Mouse (Mus musculus) heart, embryonic 10.5 days (tissue): Measurements from ENCODE around the gene Efcab11. TPM values are rescaled to one million over a fixed set of nuclear protein-coding genes. Genes with fewer than 3 reads are reported as not detected.
A peak's percentile ranks its signal among the peaks of the same experiment; 100 is the strongest.

Source experiments
- DNase-seq: peaks from one replicate; pipeline ENCODE4 v3.0.0-alpha.2; 2017; ENCODE audit warnings: low spot score
- H3K27ac ChIP-seq: fragments of 300-500 bp; sonication (generic); 2 replicates; pipeline ENCODE4 v1.5.1; 2016; ENCODE audit warnings: mild to moderate bottlenecking
- H3K27me3 ChIP-seq: fragments of 300-500 bp; sonication (generic); 2 replicates; pipeline ENCODE4 v1.6.1; 2016; ENCODE audit warnings: mild to moderate bottlenecking; ENCODE audit not compliant: poor library complexity, insufficient read depth, severe bottlenecking
- H3K36me3 ChIP-seq: fragments of 300-500 bp; sonication (generic); 2 replicates; pipeline ENCODE4 v1.6.1; 2016; ENCODE audit warnings: mild to moderate bottlenecking, moderate library complexity
- H3K4me1 ChIP-seq: fragments of 300-500 bp; sonication (generic); 2 replicates; pipeline ENCODE4 v1.6.1; 2016; ENCODE audit warnings: mild to moderate bottlenecking
- H3K4me3 ChIP-seq: fragments of 300-500 bp; sonication (generic); 2 replicates; pipeline ENCODE4 v1.5.1; 2016; ENCODE audit warnings: mild to moderate bottlenecking, moderate library complexity
- H3K9me3 ChIP-seq: fragments of 300-500 bp; sonication (generic); 2 replicates; pipeline ENCODE4 v1.6.1; 2016; ENCODE audit warnings: mild to moderate bottlenecking, moderate library complexity
- WGBS: fragments of 180-500 bp; shearing (Covaris S2); methylation state at CpG from one replicate; pipeline ENCODE4 v1.1.7; 2016; 5-methylcytosine and 5-hydroxymethylcytosine counted together
- polyA plus RNA-seq: library from polyadenylated mRNA; unstranded; fragments of >200 nt; fragmentation: Nextera tagmentation; extraction: Ambion mirVana; gene quantifications from 2 replicates; pipeline ENCODE4 v1.2.1, GENCODE M21; 2016

The Efcab11 gene
- polyA plus RNA-seq, 1 experiment from 2014 or later, result 12.6 TPM

DNA sequence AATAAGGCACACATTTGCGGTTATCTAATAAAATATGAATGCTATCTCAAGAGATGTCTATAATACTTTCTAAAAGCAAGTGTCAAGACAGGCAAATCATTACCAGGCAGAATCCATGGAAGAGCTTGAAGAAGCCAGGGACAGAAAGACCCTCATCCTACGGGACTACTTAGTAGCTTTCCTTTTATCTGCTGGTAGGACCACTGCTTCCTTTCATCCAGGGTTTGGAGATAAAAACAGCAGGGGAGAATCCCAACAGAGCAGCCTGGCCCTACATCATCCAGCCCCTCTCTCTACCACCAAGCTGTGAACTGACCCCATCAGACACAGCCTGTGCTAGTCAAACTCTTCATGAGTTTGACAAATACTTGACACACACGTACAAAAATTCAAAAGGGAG is 103.8 kb downstream of the Efcab11 start:
- no peaks in the 10 kb centered on the region for H3K9me3 ChIP-seq
- DNase-seq, result peak; percentile 55
- 68% methylated on average over 3 of the region's 3 CpGs for WGBS
- H3K27me3 ChIP-seq, result no peaks in the 10 kb centered on the region
- no peaks in the 10 kb centered on the region for H3K36me3 ChIP-seq
- no peak overlapping the region for H3K27ac ChIP-seq
- peaks cover 14% of the 10 kb centered on the region for H3K4me1 ChIP-seq
- no peak overlapping the region for H3K4me3 ChIP-seq

DNA sequence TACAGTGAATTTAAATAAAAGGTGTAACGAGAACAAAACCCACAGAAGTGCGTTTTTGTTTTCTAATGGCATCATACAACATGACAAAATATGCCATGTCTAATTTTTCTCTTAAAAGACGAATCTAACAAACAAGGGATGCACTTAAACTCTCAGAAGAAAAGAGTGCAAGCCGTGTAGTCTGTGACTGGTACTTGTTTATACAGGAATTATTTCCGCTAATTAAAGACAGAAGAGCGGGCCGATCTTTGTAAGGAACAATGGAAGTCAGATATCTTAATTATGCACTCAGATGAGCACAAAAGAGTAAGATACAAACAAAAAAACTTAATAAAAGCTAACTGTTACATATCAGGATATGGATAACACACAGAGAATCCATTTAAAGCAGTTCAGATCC is 104.3 kb downstream of the Efcab11 start:
- 77% methylated on average over 7 of the region's 7 CpGs for WGBS

DNA sequence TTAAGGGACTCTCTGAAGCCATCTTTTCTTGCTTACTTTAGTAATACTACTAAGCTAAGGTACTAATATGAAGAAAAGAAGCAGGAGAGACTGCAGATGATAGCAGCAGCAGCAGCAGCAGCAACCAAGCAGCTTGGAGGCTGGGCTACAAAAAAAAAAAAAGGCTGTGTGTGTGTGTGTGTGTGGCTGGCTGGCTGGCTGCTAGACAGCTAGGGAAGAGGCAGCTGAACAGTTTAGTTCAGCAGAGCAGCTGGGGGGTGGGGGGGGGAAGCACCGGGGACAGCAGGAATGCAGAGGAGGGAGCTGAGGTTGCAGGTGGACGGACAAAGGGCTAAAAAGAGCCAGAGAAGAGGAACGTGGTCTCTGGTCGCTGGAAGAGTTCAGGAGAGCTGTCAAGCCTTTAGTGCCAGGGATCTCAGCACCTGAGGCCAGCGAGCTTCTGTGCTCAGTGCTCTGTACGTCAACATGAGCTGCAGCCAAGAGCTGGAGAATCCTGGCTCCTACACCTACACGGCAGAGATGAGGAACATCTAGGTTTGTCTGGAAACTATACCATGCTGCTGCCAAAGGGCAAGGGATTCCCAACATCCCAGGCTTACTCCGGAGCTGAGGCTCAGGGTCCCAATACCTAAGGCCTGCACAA is 107.6 kb downstream of the Efcab11 start:
- peaks cover 12% of the 10 kb centered on the region for H3K4me1 ChIP-seq
- DNase-seq, result peak; percentile 56
- no peak overlapping the region for H3K27ac ChIP-seq
- no peaks in the 10 kb centered on the region for H3K36me3 ChIP-seq
- H3K27me3 ChIP-seq, result no peaks in the 10 kb centered on the region
- whole genome bisulfite sequencing, result 44% methylated on average over 8 of the region's 8 CpGs
- H3K4me3 ChIP-seq, result no peak overlapping the region
- no peaks in the 10 kb centered on the region for H3K9me3 ChIP-seq

More for the DNA sequence above, 104.3 kb downstream of the Efcab11 start:
- Histone ChIP-seq H3K4me3 (no peak overlapping the region), H3K36me3 (no peaks in the 10 kb centered on the region), H3K27me3 (no peaks in the 10 kb centered on the region), H3K9me3 (no peaks in the 10 kb centered on the region), H3K27ac (no peak overlapping the region), H3K4me1 (peaks cover 14% of the 10 kb centered on the region)
- no peak for DNase-seq

DNA sequence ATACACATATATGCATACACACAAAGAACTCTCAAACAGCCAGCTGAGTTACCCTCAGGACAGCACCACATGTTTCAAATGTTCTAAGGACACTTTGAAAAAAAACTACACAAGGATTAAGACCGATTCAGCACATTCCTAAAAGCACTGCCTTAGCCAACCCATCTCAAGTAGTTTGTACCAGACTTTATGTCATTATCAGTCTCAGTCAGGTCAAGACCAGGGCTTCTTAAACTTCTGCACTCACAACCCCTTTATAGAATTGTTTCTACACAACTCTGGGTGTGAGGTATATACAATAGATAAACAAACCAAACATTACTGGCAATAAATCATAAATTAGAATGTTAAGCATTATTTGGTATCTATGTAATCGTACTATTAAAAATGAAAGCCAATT is 109.4 kb downstream of the Efcab11 start:
- WGBS, result 80% methylated on average over 2 of the region's 2 CpGs
- Histone ChIP-seq H3K27me3 (no peaks in the 10 kb centered on the region), H3K4me1 (peaks cover 10% of the 10 kb centered on the region), H3K36me3 (no peaks in the 10 kb centered on the region), H3K27ac (no peak overlapping the region), H3K4me3 (no peak overlapping the region), H3K9me3 (no peaks in the 10 kb centered on the region)
- peak; percentile 11 for DNase-seq

DNA sequence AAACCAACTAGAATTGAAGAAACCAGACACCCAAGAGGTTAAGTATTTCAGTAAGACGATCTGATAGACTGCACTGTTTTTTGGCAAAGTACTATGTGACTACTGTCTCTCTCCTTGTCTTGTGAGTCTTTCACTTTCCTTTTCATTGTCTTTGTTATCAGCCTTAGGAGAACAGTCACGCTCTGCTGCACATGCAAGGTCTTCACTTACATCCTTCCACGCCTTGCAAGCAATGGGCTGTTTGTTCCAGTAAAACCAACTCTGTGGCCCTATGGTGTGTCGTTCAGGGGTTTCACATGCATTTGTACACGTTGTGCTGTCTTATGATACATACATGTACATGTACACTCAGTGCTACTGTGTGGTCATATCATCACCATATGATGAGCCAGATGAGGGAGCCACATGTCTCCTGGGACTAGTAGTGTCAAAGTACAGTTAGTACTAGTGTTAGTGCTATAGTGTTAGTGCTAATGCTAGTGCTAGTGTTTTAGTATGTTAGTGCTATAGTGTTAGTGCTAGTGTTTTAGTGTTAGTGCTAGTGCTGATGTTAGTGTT is 110.5 kb downstream of the Efcab11 start:
- Histone ChIP-seq H3K9me3 (no peaks in the 10 kb centered on the region), H3K27ac (no peak overlapping the region), H3K4me3 (no peak overlapping the region), H3K36me3 (no peaks in the 10 kb centered on the region), H3K27me3 (no peaks in the 10 kb centered on the region), H3K4me1 (peaks cover 10% of the 10 kb centered on the region)
- 75% methylated on average over 5 of the region's 5 CpGs for WGBS
- peak; percentile 42 for DNase-seq

DNA sequence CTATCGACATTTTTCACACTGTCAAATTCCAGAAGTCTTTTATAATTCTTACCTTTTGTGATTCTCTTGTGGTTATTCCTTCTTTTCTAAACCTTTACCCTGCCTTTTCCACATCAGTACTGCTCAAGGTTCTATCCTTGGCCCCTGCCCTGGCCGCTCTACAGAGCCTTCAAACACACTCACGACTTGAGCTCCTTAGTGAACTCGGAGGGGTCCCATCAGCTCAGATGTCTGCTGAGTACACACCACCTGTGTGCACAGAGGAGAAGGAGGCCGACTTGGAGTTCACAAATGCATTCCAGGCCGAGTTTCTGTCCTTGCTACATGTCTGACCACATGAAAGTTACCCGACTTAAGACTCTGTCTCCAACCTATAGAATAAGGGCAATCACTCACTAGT is 113.2 kb downstream of the Efcab11 start:
- 82% methylated on average over 7 of the region's 7 CpGs for WGBS
- H3K36me3 ChIP-seq, result no peaks in the 10 kb centered on the region
- H3K4me1 ChIP-seq, result peaks cover under 1% of the 10 kb centered on the region; the same call in 1 of the 2 replicates
- no peak overlapping the region for H3K27ac ChIP-seq
- H3K4me3 ChIP-seq, result no peak overlapping the region
- no peaks in the 10 kb centered on the region for H3K27me3 ChIP-seq
- no peaks in the 10 kb centered on the region for H3K9me3 ChIP-seq
- DNase-seq, result peak; percentile 56

DNA sequence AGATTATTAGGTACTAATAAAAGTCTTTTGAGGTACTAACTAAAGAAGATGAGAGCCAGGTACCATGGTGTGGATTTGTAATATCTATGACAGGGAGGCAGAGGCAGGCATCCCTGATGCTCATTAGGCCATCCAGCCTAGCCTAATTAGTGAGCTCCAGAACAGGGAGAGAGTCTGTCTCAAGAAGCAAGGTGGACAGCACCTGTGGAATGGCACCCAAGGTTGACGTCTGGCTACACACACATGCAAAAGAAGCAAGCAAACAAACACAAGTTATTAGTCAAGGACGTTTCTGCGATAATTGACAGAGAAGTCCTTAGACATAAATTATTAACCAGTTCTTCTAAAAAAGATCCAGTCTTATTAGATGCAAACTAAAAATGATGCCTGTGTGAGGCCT is 114.6 kb downstream of the Efcab11 start:
- H3K4me1 ChIP-seq, result no peaks in the 10 kb centered on the region
- no peak overlapping the region for H3K27ac ChIP-seq
- H3K27me3 ChIP-seq, result no peaks in the 10 kb centered on the region
- WGBS, result 93% methylated on average over 3 of the region's 3 CpGs
- H3K4me3 ChIP-seq, result no peak overlapping the region
- H3K9me3 ChIP-seq, result no peaks in the 10 kb centered on the region
- H3K36me3 ChIP-seq, result no peaks in the 10 kb centered on the region
- DNase-seq, result peak; percentile 62

DNA sequence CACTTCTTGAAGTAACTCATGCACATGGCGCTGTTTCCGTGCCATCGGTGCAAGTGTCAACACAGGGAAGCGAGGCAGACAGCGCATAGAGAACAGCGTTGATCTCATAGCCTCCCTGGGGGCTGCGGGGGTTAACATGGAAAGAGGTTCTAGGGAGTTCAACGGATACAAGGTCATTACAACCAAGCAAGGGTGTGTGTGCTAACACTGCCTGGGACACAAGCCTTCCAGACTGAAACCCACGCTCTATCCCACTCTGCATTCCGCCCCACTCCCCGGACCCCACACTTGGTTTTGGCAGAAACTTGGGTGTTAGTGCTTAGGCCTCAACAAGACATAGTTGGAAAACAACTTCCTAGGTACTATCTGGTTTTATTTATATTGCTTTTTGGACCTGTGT is 116.5 kb downstream of the Efcab11 start:
- H3K4me3 ChIP-seq, result no peak overlapping the region
- no peak overlapping the region for H3K27ac ChIP-seq
- H3K36me3 ChIP-seq, result no peaks in the 10 kb centered on the region
- no peak for DNase-seq
- no peaks in the 10 kb centered on the region for H3K4me1 ChIP-seq
- no peaks in the 10 kb centered on the region for H3K9me3 ChIP-seq
- WGBS, result 89% methylated on average over 11 of the region's 11 CpGs
- no peaks in the 10 kb centered on the region for H3K27me3 ChIP-seq

DNA sequence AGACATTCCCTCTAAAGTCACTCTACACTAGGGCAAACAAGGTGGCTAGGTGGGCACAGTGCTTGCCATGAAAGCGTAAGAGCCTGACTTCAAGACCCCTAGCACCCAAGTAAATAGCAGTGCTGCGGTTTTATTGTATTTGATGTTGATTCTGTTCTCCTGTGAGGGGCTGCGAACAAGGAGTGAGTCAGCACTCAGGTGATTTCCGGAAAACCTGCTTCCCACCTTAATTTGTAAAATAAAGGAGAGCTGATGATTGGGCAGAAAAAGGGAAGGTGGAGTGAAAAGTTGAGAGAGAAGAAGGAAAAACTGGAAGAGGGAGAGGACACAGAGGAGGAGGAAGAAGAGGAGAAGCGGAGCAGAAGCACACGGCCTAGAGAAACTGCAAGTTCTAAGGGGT is 118.3 kb downstream of the Efcab11 start:
- H3K27ac ChIP-seq, result no peak overlapping the region
- H3K36me3 ChIP-seq, result no peaks in the 10 kb centered on the region
- no peaks in the 10 kb centered on the region for H3K27me3 ChIP-seq
- no peaks in the 10 kb centered on the region for H3K4me1 ChIP-seq
- H3K9me3 ChIP-seq, result no peaks in the 10 kb centered on the region
- DNase-seq, result no peak
- no peak overlapping the region for H3K4me3 ChIP-seq
- whole genome bisulfite sequencing, result 84% methylated on average over 6 of the region's 6 CpGs

DNA sequence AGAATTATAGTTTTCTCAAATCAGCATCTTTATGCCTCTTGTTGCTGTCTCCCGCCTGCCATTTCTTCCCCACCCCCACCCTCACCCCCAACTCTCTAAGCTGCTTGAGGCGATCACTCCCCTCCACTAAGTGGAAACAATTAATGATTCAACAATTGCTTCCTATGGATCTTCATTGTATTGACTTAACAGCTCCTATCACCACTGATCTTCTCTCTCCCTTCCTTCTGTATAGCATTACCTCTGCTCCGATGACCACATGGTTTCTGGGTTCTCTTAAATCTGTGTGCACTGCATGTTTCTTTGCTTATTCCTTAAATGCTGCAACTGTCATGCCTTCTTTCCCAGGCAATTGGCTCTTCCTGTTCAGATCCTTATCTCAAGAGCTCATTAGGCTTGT is 120.2 kb downstream of the Efcab11 start:
- H3K4me1 ChIP-seq, result no peaks in the 10 kb centered on the region
- 82% methylated on average over 3 of the region's 3 CpGs for WGBS
- no peaks in the 10 kb centered on the region for H3K9me3 ChIP-seq

DNA sequence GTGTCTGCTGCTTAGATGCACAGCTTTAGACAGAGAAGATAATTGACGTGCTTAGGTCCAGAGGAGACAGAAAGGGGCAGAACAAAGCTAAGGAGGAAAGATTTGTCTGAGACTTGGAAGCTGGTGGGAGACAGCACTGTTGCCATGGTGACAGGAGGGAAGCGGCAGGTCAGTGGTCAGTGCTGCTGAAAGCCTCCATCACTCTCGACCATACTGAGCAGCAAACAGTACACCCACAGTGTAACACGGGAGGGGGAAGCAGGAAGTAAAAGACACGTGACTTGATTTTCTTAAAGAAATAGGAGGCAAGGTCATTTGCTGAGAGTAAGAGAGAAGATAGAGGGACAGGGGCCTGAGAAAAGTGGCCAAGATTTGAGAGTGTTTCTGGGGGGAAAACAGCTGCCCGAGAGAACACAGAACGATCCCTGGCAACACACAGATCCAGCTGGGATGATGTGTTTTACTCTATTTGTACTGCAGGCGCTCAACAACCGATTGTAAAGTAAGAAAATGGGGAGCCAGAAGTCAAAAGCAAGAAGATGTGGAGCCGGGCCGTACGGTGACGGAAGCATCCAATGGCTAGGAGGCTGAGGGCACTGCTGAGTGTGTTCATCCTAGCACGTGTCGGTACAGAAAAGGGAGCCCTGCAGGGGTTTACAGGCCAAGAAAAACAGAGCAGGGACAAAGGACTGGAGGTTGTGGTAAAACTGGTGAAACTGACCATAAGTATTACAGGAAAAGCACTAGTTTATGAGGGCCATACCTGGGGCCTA is 126.3 kb downstream of the Efcab11 start:
- Histone ChIP-seq H3K27me3 (no peaks in the 10 kb centered on the region), H3K36me3 (no peaks in the 10 kb centered on the region), H3K4me1 (peaks cover 16% of the 10 kb centered on the region), H3K27ac (no peak overlapping the region), H3K4me3 (no peak overlapping the region), H3K9me3 (no peaks in the 10 kb centered on the region)
- WGBS, result 67% methylated on average over 15 of the region's 15 CpGs
- DNase-seq, result no peak

More for the DNA sequence above, 120.2 kb downstream of the Efcab11 start:
- H3K27ac ChIP-seq, result no peak overlapping the region
- no peak for DNase-seq
- no peaks in the 10 kb centered on the region for H3K36me3 ChIP-seq
- H3K27me3 ChIP-seq, result no peaks in the 10 kb centered on the region
- H3K4me3 ChIP-seq, result no peak overlapping the region

DNA sequence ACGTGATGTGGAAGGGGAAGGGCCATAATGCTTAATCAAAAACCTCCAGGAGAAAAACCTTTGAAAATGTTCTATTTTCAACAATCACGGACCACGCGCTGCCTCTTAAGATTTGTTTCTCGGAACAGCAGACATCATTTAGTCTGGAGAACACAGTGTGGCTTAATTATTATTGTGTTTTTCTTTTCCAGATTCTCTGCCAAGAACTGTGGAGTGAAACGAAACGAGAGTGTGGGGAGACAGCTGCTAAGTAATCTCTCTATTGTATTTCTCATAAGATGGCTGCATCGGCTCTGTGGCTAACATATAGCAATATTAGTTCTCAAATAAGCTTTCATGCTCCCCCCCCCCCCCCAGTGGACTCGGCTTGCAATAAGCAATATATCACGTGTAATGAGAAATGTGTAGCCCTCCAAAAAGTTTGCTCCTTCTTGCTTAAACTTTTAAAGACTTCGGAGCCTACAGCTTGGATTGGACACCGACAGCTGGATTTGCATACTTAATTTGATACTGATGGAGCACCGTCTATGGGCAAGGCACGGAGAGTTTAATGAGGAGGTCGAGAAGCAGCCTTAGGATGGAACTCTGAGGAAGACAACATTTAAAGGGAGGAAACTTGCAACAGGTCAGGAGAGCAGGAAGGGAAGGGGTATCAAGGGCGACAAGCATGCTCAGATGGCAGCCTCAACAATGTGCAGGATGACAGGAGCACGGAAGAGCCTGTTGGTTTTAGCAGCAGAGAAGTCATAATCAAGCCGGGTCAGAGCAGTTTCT is 127.1 kb downstream of the Efcab11 start:
- Histone ChIP-seq H3K27me3 (no peaks in the 10 kb centered on the region), H3K4me1 (peaks cover 17% of the 10 kb centered on the region), H3K27ac (no peak overlapping the region), H3K36me3 (no peaks in the 10 kb centered on the region), H3K9me3 (no peaks in the 10 kb centered on the region), H3K4me3 (no peak overlapping the region)
- DNase-seq, result no peak
- WGBS, result 82% methylated on average over 18 of the region's 18 CpGs

DNA sequence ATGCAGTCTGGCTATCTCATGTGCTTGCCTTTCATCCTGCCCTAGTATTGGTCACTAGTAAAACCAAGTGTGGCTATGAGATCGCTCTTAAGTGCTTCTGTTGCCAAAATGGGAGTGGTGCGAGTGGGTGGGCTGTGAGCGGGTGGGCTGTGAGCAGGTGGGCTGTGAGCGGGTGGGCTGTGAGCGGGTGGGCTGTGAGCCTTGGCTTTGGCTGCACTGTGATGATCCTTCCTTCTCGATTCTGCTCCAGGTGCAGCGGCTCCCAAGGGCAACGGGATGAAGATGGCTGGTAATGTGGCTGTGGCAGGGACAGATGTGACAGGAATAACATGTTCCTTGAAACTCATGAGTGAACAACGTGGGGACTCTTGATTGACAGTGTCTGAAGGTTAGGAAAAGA is 128.0 kb downstream of the Efcab11 start:
- no peak overlapping the region for H3K4me3 ChIP-seq
- 86% methylated on average over 9 of the region's 9 CpGs for WGBS
- no peaks in the 10 kb centered on the region for H3K27me3 ChIP-seq
- no peaks in the 10 kb centered on the region for H3K36me3 ChIP-seq
- H3K9me3 ChIP-seq, result no peaks in the 10 kb centered on the region
- DNase-seq, result no peak
- no peak overlapping the region for H3K27ac ChIP-seq
- peaks cover 17% of the 10 kb centered on the region for H3K4me1 ChIP-seq
